Mouse (Mus musculus) layer of hippocampus, adult 2 months (tissue): Measurements from ENCODE around the gene Pde6h. TPM values are rescaled to one million over a fixed set of nuclear protein-coding genes. Genes with fewer than 3 reads are reported as not detected.

Experiments used
- DNase-seq, 2 experiments: peaks; one replicate each; pipeline ENCODE4 v3.0.0; 2022; ENCODE audit warnings: low spot score in 2 of 2
- H3K27ac ChIP-seq: fragments of 200-600 bp; 2 replicates; pipeline ENCODE4 v1.8.1; 2022
- H3K4me3 ChIP-seq: fragments of 200-600 bp; 2 replicates; pipeline ENCODE4 v1.8.1; 2022; ENCODE audit warnings: mild to moderate bottlenecking
- CTCF ChIP-seq: fragments of 200-600 bp; conservative IDR thresholded peaks from 2 replicates; pipeline ENCODE4 v1.8.1; 2022; ENCODE audit warnings: antibody characterized with exemption, mild to moderate bottlenecking, moderate library complexity
- total RNA-seq, 2 experiments: library from RNA; stranded (reverse); gene quantifications; 2 replicates each; pipeline ENCODE4 v1.2.3; 2021

Gene Pde6h
- total RNA-seq, 2 experiments from 2014 or later = 0.44 to 0.61 TPM

- DNase-seq = peak in 1 of 2 experiments; percentile 3
- H3K27ac ChIP-seq = no peak overlapping the region
- no peak for TF ChIP-seq CTCF
- no peak overlapping the region for H3K4me3 ChIP-seq
Measured at GRCm38 (mm10) chr6:137000706-137001105, 77.1 kb downstream of the Pde6h start.

GRCm38 (mm10) chr6:137001267-137002168 lies 77.9 kb downstream of the Pde6h start:
- H3K27ac ChIP-seq = no peak overlapping the region
- no peak for DNase-seq
- H3K4me3 ChIP-seq = no peak overlapping the region
- TF ChIP-seq CTCF = no peak

GRCm38 (mm10) chr6:137002169-137002514 lies 78.5 kb downstream of the Pde6h start:
- TF ChIP-seq CTCF = no peak
- Histone ChIP-seq H3K27ac (no peak overlapping the region), H3K4me3 (no peak overlapping the region)
- no peak for DNase-seq

- no peak for TF ChIP-seq CTCF
- Histone ChIP-seq H3K4me3 (no peak overlapping the region), H3K27ac (no peak overlapping the region)
- DNase-seq = no peak
Measured at GRCm38 (mm10) chr6:137004359-137004758, 80.7 kb downstream of the Pde6h start.

GRCm38 (mm10) chr6:137011187-137011586 lies 87.6 kb downstream of the Pde6h start:
- Histone ChIP-seq H3K4me3 (no peak overlapping the region), H3K27ac (no peak overlapping the region)
- no peak for DNase-seq
- TF ChIP-seq CTCF = no peak

- TF ChIP-seq CTCF = no peak
- H3K4me3 ChIP-seq = no peak overlapping the region
- H3K27ac ChIP-seq = no peak overlapping the region
- DNase-seq = no peak
Measured at GRCm38 (mm10) chr6:137014346-137014745, 90.7 kb downstream of the Pde6h start.

- no peak for TF ChIP-seq CTCF
- no peak for DNase-seq
- H3K4me3 ChIP-seq = no peak overlapping the region
- H3K27ac ChIP-seq = no peak overlapping the region
Measured at GRCm38 (mm10) chr6:137017216-137017973, 93.8 kb downstream of the Pde6h start.

Other genes with a start within 250 kb of the Pde6h start
- gene Gucy2c, start 142.1 kb upstream of the Pde6h start, total RNA-seq = under 1 TPM; 0.36 to 0.54 TPM
- 10 to 100 TPM; 11.6 to 12.8 TPM for gene Hist4h4, start 119.4 kb upstream of the Pde6h start, total RNA-seq
- gene H2afj, start 115.6 kb upstream of the Pde6h start, total RNA-seq = 10 to 100 TPM; 69.6 to 72.3 TPM
- 1 to 10 TPM; 3.8 to 5.4 TPM for gene BC049715, start 96.2 kb upstream of the Pde6h start, total RNA-seq
- gene Wbp11, start 95.6 kb upstream of the Pde6h start, total RNA-seq = 100 to 1,000 TPM; 134 to 138 TPM
- 1 to 10 TPM; 5.8 to 7.9 TPM for gene Smco3, start 88.4 kb upstream of the Pde6h start, total RNA-seq
- not detected for gene Art4, start 66.1 kb upstream of the Pde6h start, total RNA-seq
- gene Mgp, start 48.0 kb upstream of the Pde6h start, total RNA-seq = 10 to 100 TPM; 23.1 to 29.1 TPM
- under 1 TPM; 0.26 to 0.52 TPM for gene Erp27, start 1.7 kb upstream of the Pde6h start, total RNA-seq
- 1 to 10 TPM; 8.5 to 9.4 TPM for gene Arhgdib, start 18.1 kb downstream of the Pde6h start, total RNA-seq
- gene Rerg, start 246.7 kb downstream of the Pde6h start, total RNA-seq = 10 to 100 TPM; 36.9 to 41.8 TPM